Mouse (Mus musculus) liver, adult 2 months (tissue): ENCODE measurements at regions not wholly inside any gene's neighbourhood (a gene's known extent, or its start where the extent isn't known, plus 50 kb on each side); places are given as distances from the start of the nearest gene placed in this dataset.

ENCODE experiments used
- CTCF ChIP-seq: fragments of 200-500 bp; IDR thresholded peaks from 2 replicates; pipeline ENCODE4 v1.5.1; 2011; ENCODE audit warnings: low read depth, low read length, control low read depth
- POLR2A ChIP-seq: fragments of 200-500 bp; IDR thresholded peaks from 2 replicates; pipeline ENCODE4 v1.6.1; 2011; ENCODE audit warnings: low read length, control low read depth; ENCODE audit not compliant: insufficient read depth; ENCODE audit errors: extremely low read depth

GRCm38 (mm10) chr7:123686547-123686946 lies 186.3 kb upstream of the Zkscan2 start:
- TF ChIP-seq CTCF (no peak), POLR2A (no peak)
